Mouse (Mus musculus) layer of hippocampus, adult 9-10 months (tissue): ENCODE results near the gene Cox6b2.

Experiments
- DNase-seq: peaks from one replicate; pipeline ENCODE4 v3.0.0; 2022; ENCODE audit warnings: low spot score

The Cox6b2 gene

GRCm38 (mm10) chr7:4764946-4765710 is 12.2 kb upstream of the Cox6b2 start:
- no peak for DNase-seq

GRCm38 (mm10) chr7:4759670-4760069 is 6.8 kb upstream of the Cox6b2 start:
- DNase-seq: no peak

GRCm38 (mm10) chr7:4751971-4752820 is 698 bp downstream of the Cox6b2 start:
- no peak for DNase-seq

- no peak for DNase-seq
Observed at GRCm38 (mm10) chr7:4749169-4749568, 3.7 kb downstream of the Cox6b2 start.

GRCm38 (mm10) chr7:4748321-4748720 is 4.6 kb downstream of the Cox6b2 start:
- DNase-seq: no peak

- no peak for DNase-seq
Observed at GRCm38 (mm10) chr7:4747156-4747899, 5.6 kb downstream of the Cox6b2 start.

- DNase-seq: no peak
Observed at GRCm38 (mm10) chr7:4746326-4746980, 6.4 kb downstream of the Cox6b2 start.

GRCm38 (mm10) chr7:4744886-4745285 is 8.0 kb downstream of the Cox6b2 start:
- DNase-seq: no peak

GRCm38 (mm10) chr7:4743354-4743753 is 9.5 kb downstream of the Cox6b2 start:
- DNase-seq: no peak

GRCm38 (mm10) chr7:4742482-4742819 is 10.4 kb downstream of the Cox6b2 start:
- no peak for DNase-seq

GRCm38 (mm10) chr7:4741672-4742481 is 11.0 kb downstream of the Cox6b2 start:
- DNase-seq: no peak

- DNase-seq: no peak
Observed at GRCm38 (mm10) chr7:4741151-4741550, 11.7 kb downstream of the Cox6b2 start.

- DNase-seq: no peak
Observed at GRCm38 (mm10) chr7:4740309-4740727, 12.6 kb downstream of the Cox6b2 start.

- peak; percentile 99 for DNase-seq
Observed at GRCm38 (mm10) chr7:4739544-4740275, 13.2 kb downstream of the Cox6b2 start, which contains the start of gene Kmt5c. TSS of gene Kmt5c (plus strand) at chr7:4740115.

GRCm38 (mm10) chr7:4739041-4739543 is 13.8 kb downstream of the Cox6b2 start:
- DNase-seq: no peak

GRCm38 (mm10) chr7:4732968-4733392 is 19.9 kb downstream of the Cox6b2 start:
- no peak for DNase-seq

- no peak for DNase-seq
Observed at GRCm38 (mm10) chr7:4731090-4731489, 21.8 kb downstream of the Cox6b2 start.

GRCm38 (mm10) chr7:4725169-4725568 is 27.7 kb downstream of the Cox6b2 start, which contains the start of gene Tmem150b:
TSS of gene Tmem150b (minus strand) at chr7:4725249.
- DNase-seq: no peak

GRCm38 (mm10) chr7:4724359-4724758 is 28.5 kb downstream of the Cox6b2 start:
- DNase-seq: no peak

- DNase-seq: no peak
Observed at GRCm38 (mm10) chr7:4723508-4723907, 29.4 kb downstream of the Cox6b2 start.
